Mouse (Mus musculus): Measurements from ENCODE around the gene Srl. TPM values are rescaled to one million over a fixed set of nuclear protein-coding genes. Genes with fewer than 3 reads are reported as not detected.

The Srl gene
- total and polyA plus RNA-seq, 3 experiments: 44.6 to 88.8 (median 71.3) TPM

DNA sequence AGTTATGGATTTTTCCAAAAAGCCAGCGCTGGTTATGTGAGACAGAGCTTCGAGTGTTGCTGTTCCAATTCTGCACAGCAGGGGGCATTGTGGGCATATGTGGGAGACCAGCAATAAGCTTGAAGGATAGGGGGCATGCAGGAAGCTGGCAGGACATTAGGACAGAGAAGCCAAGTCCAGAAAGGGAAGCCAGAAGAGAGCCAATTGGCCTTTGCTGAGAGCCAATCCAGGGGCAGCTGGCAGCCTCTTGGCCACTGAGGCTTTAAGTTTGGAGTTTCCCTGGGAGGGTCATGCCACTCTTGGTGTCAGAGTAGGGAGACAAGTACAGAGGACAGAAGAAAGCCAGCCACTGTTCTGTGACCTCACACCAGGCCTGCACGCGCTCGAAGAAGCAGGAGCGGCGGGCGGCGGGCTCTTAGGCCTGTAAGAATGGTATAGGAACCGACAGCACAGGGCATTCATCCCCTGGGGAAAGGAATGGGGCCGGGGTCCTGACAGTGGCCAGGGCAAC is 52.4 kb downstream of the Srl start:
- Histone ChIP-seq H3K36me3 (replicated peaks in 1 of 2; ENCODE audit: control insufficient read depth in 1 of 2, insufficient read depth in 1 of 2, low read length in 1 of 2) (peaks cover 22 to 91% of the 10 kb centered on the region in 2 experiments), H3K27me3 (replicated peaks) (no peaks in the 10 kb centered on the region), H3K4me2 (ENCODE audit: insufficient read depth, low read depth, poor library complexity, severe bottlenecking) (no peak overlapping the region), H3K27ac (ENCODE audit: insufficient read depth, low read depth) (no peak overlapping the region), H3K4me3 (replicated peaks in 1 of 3; ENCODE audit: low read depth in 2 of 3, low read length in 2 of 3, poor library complexity in 1 of 3) (no peak overlapping the region), H3K9me3 (replicated peaks; ENCODE audit: low read length) (no peaks in the 10 kb centered on the region), H3K9ac (ENCODE audit: insufficient read depth, low read depth) (0 out of 2 replicates have a peak overlapping the region, but pooled peaks have one; percentile 6), H3K4me1 (ENCODE audit: control insufficient read depth in 1 of 2, insufficient read depth in 2 of 2) (peaks cover 0 to 34% of the 10 kb centered on the region in 2 experiments; a peak in 3 of 4 replicates), H3K79me2 (replicated peaks; ENCODE audit: control insufficient read depth, extremely low read depth, insufficient read depth, poor library complexity, severe bottlenecking) (no peaks in the 10 kb centered on the region)
- dilution Hi-C loops (cut with MboI; ENCODE audit: extremely low pct_ligation_motif_present, extremely low pct_unique_long_range_greater_than_20kb, low sequenced_read_pairs): no loop called here
- DNase-seq (ENCODE audit: extremely low read depth): peak; percentile 94
- in situ Hi-C loops (cut with MboI; ENCODE audit: low pct_ligation_motif_present, low pct_unique_long_range_greater_than_20kb, low sequenced_read_pairs): no loop called here
- TF ChIP-seq MAX (IDR thresholded peaks at IDR 0.05; ENCODE audit: low read length): peak; percentile 49; the same call in 1 of the 2 replicates
- TF ChIP-seq CHD1 (IDR thresholded peaks at IDR 0.05; ENCODE audit: low read depth, low read length): no peak
- TF ChIP-seq NRF1 (IDR thresholded peaks at IDR 0.05; ENCODE audit: low read depth, low read length): no peak
- 0 out of 2 replicates have a peak, but pooled peaks have one; percentile 13 for TF ChIP-seq JUND (conservative IDR thresholded peaks at IDR 0.05; ENCODE audit: low read depth, low read length)
- no peak for TF ChIP-seq PAX5 (IDR thresholded peaks at IDR 0.05; ENCODE audit: low read length)
- peak; percentile 100 for TF ChIP-seq SMC3 (IDR thresholded peaks at IDR 0.05; ENCODE audit: low read depth, low read length)
- no peak for TF ChIP-seq GABPA (IDR thresholded peaks at IDR 0.05; ENCODE audit: insufficient replicate concordance, low read depth, low read length)
- TF ChIP-seq RCOR1 (conservative IDR thresholded peaks at IDR 0.05; ENCODE audit: low read depth, low read length): no peak; the same call in 1 of the 2 replicates
- TF ChIP-seq RAD21 (IDR thresholded peaks at IDR 0.05; ENCODE audit: low read depth, low read length): peak; percentile 100
- TF ChIP-seq UBTF (IDR thresholded peaks at IDR 0.05; ENCODE audit: low read depth, low read length): no peak
- TF ChIP-seq NELFE (IDR thresholded peaks at IDR 0.05; ENCODE audit: low read depth, low read length): 0 out of 2 replicates have a peak, but pooled peaks have one; percentile 70
- TF ChIP-seq CTCF (conservative IDR thresholded peaks at IDR 0.05 in 1 of 2, IDR thresholded peaks at IDR 0.05 in 1 of 2; ENCODE audit: low read depth in 2 of 2, low read length in 2 of 2): peak; percentile 89 to 99
- no peak for TF ChIP-seq KAT2A (IDR thresholded peaks at IDR 0.05; ENCODE audit: insufficient replicate concordance, low read length)
- TF ChIP-seq ZC3H11A (IDR thresholded peaks at IDR 0.05; ENCODE audit: low read depth, low read length): peak; percentile 99
- TF ChIP-seq MXI1 (IDR thresholded peaks at IDR 0.05; ENCODE audit: low read depth, low read length): peak; percentile 56; the same call in 1 of the 2 replicates
- peak; percentile 30; the same call in 1 of the 2 replicates for TF ChIP-seq JUN (IDR thresholded peaks at IDR 0.05; ENCODE audit: insufficient read depth, low read depth, low read length)
- no peak for TF ChIP-seq USF2 (conservative IDR thresholded peaks at IDR 0.05; ENCODE audit: low read depth, low read length)
- TF ChIP-seq ZNF384 (IDR thresholded peaks at IDR 0.05; ENCODE audit: low read depth, low read length): no peak
- peak; percentile 87 for TF ChIP-seq SIN3A (IDR thresholded peaks at IDR 0.05; ENCODE audit: low read length)
- peak; percentile 70; the same call in 1 of the 2 replicates for TF ChIP-seq MYC (IDR thresholded peaks at IDR 0.05; ENCODE audit: low read depth, low read length)
- peak; percentile 63 for TF ChIP-seq TCF12 (IDR thresholded peaks at IDR 0.05; ENCODE audit: low read depth, low read length)
- peak; percentile 89 for TF ChIP-seq MAZ (IDR thresholded peaks at IDR 0.05; ENCODE audit: low read depth, low read length)
- TF ChIP-seq POLR2A (IDR thresholded peaks at IDR 0.05; ENCODE audit: low read depth, low read length): peak; percentile 37
- no peak; the same call in 1 of the 2 replicates for TF ChIP-seq HCFC1 (IDR thresholded peaks at IDR 0.05; ENCODE audit: low read depth, low read length)
- peak; percentile 82 for TF ChIP-seq ELF1 (IDR thresholded peaks at IDR 0.05; ENCODE audit: low read depth, low read length)
- TF ChIP-seq ZKSCAN1 (IDR thresholded peaks at IDR 0.05; ENCODE audit: borderline replicate concordance, low read depth, low read length): no peak
- TF ChIP-seq ETS1 (conservative IDR thresholded peaks at IDR 0.05; ENCODE audit: low read depth, low read length): no peak
- TF ChIP-seq POLR2AphosphoS2 (IDR thresholded peaks at IDR 0.05; ENCODE audit: low read depth, low read length): no peak
- peak; percentile 64; the same call in 1 of the 2 replicates for TF ChIP-seq IRF4 (IDR thresholded peaks at IDR 0.05; ENCODE audit: low read depth, low read length)
- TF ChIP-seq EP300 (IDR thresholded peaks at IDR 0.05; ENCODE audit: low read length): no peak
- TF ChIP-seq MEF2A (IDR thresholded peaks at IDR 0.05; ENCODE audit: borderline replicate concordance, low read depth, low read length): peak; percentile 58
- TF ChIP-seq BHLHE40 (IDR thresholded peaks at IDR 0.05; ENCODE audit: low read depth, low read length): no peak
- TF ChIP-seq USF1 (IDR thresholded peaks at IDR 0.05; ENCODE audit: low read depth, low read length): no peak
